Mouse (Mus musculus): Measurements from ENCODE around the gene Gaa. TPM values are rescaled to one million over a fixed set of nuclear protein-coding genes. Genes with fewer than 3 reads are reported as not detected.
A peak's percentile ranks its signal among the peaks of the same experiment; 100 is the strongest.

Gaa gene
- total RNA-seq, 1 experiment from 2014 or later = 102 TPM

GRCm38 (mm10) chr11:119304904-119305712, 37.4 kb downstream of the Gaa start:
- DNase-seq = peak; percentile 47

DNA sequence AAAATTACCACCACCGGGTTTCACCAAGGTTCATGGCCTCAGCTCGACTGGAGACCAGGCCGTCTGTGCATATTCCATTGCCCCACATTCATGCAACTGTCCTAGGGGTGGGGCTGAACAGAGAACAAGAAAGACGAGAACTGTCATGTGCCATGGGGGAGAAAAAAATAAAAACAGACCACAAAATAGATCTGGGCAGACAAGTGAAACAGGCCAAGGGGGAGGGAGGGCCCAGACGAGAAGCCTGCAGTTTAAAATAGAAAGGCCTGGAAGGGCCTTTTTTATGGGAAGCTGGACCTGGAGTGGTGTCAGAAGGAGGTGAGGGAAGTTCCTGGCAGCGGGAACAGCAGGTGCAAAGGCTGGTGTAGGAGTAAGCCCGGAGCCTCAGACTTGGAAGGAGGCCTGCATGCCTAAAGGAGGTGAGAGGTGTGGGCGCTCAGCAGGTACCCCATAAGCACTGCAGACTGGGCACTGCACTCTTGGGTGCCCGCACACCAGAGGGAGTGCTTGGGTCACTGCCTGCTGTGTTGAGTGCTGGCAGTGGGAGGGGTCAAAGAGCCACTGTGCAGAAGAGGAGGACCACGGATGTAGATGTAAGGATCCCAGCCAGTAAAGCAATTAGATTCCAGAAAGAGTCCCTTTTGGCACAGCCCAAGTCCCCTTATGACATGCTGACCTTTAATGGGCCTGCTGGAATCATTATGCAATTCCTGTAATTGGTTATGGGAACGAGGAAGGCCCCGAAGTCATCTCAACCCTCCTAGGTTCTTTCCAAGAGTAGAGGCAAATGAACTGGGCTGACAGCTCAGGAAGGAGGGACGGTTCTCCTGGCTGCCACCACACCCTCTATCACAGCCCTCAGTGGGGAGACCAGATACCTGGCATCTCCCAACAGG, 39.3 kb downstream of the Gaa start:
- DNase-seq = no peak

- DNase-seq = no peak
Observed at GRCm38 (mm10) chr11:119307658-119307867, 39.9 kb downstream of the Gaa start, which contains the start of gene Card14. Gene Card14 (plus strand): TSS chr11:119307768.

GRCm38 (mm10) chr11:119307916-119308315, 40.2 kb downstream of the Gaa start:
- no peak for DNase-seq

DNA sequence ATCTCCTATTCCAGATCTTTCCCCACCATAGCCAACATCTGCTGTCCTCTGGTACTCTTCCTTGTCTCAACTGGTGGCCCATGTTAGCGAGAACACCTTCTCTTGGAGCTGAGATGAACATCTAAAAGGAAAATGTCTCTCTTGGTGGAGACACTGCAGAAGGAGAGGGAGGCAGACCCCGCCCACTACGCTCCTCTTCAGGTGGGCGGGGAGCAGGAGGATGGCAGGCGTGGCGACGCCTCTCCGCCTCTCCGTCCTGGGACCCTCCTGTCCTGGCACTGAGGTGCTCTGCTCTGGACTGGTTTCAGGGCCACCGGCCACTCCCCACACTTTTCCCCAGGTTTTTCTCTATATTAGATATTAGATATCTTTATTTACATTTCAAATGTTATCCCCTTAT, 42.9 kb downstream of the Gaa start:
- no peak for DNase-seq

- no peak for DNase-seq
Observed at GRCm38 (mm10) chr11:119314252-119314936, 46.7 kb downstream of the Gaa start.

- DNase-seq = no peak
Observed at GRCm38 (mm10) chr11:119316720-119317119, 49.0 kb downstream of the Gaa start.

DNA sequence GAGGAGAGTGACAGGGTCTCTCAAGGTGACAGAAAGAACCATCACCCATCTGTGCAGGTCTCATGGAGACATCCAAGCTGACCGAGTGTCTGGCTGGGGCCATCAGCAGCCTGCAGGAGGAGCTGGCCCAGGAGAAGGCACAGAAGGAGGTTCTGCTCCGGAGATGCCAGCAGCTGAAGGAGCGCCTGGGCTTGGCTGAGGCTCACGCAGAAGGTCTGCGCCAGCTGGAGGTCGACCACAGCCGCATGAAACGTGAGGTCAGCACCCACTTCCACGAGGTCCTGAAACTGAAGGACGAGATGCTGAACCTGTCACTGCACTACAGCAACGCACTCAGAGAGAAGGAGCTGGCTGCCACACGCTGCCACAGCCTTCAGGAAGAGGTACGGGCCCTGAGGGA, 54.8 kb downstream of the Gaa start:
- no peak for DNase-seq

DNA sequence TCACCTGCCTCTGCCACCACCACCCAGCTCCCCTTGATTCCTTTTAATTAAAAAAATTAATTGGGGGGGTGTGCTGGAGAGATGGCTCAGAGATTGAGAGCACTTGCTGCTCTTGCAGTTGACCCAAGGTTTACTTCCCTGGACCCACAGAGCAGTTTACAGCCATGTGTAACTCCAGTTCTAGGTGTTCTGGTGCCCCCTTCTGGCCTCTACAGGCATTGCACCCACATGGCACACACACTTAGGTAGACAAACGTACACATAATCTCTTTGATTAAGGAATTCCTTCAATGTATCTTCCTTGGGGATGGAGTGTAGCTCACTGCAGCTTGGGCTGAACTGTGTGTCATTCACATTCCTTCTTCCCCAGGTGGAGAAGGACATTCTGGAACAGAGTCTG, 57.4 kb downstream of the Gaa start:
- DNase-seq = no peak

DNA sequence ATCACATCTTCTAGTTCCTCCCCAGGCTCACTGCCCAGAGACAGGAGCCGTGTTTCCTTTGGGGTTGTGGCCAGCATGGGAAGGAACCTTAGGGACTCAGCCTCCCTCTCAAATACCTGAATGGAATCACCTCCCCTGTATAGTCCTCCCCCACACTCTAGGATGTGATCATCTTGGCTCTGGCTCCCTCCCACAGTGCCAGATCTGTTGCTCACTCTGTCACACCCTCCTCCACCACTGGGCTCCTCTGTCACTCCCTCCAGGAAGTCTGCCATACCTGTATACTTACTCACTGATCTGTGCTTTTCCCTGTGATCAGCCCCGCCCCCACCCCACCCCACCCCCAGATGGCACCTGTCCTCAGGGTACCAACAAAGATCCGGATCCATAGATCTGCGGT, 62.9 kb downstream of the Gaa start:
- no peak for DNase-seq

DNA sequence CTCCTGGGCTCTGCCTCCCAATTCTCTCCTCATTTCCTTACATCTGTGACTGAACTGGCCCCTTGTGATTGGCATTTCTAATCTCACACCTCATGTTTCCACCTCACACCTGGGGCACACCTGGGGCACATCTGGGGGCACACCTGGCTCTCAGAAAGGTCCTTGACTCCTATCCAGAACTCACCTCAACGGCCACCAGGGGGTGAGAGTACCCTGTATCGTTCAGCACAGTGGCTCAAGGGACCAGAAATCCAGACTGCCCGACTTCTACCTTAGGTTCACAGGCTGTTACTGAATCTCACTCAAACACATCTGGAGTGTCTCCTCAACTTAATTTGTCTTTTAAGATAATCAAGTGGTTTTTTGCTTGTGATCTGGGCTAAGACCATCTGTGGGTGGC, 64.3 kb downstream of the Gaa start:
- DNase-seq = no peak

Other genes starting within 250 kb of the Gaa start
- 8.9 and 9.8 TPM in 2 replicates for gene Cbx2, start 244.9 kb upstream of the Gaa start, total RNA-seq (2021)
- gene Cbx8, start 226.9 kb upstream of the Gaa start, total RNA-seq (2021) = 9.2 and 13.0 TPM in 2 replicates
- gene Cbx4, start 181.7 kb upstream of the Gaa start, total RNA-seq (2021) = 100 and 121 TPM in 2 replicates
- 12.7 and 14.3 TPM in 2 replicates for gene Tbc1d16, start 39.4 kb upstream of the Gaa start, total RNA-seq (2021)
- 0.29 and 1.7 TPM in 2 replicates for gene Ccdc40, start 39.3 kb upstream of the Gaa start, total RNA-seq (2021)
- 121 and 129 TPM in 2 replicates for gene Eif4a3, start 32.2 kb downstream of the Gaa start, total RNA-seq (2021)
- gene Card14, start 39.9 kb downstream of the Gaa start, total RNA-seq (2021) = 0.30 and 0.38 TPM in 2 replicates
- 21.6 and 26.9 TPM in 2 replicates for gene Sgsh, start 87.6 kb downstream of the Gaa start, total RNA-seq (2021)
- 9.5 and 13.1 TPM in 2 replicates for gene Slc26a11, start 87.7 kb downstream of the Gaa start, total RNA-seq (2021)
- gene Rnf213, start 125.2 kb downstream of the Gaa start, total RNA-seq (2021) = 36.8 and 46.2 TPM in 2 replicates
- 18.7 and 28.9 TPM in 2 replicates for gene Endov, start 223.5 kb downstream of the Gaa start, total RNA-seq (2021)